Mouse (Mus musculus) ES-Bruce4 (cell line): ENCODE measurements around the gene Pou2f3.

Experiments
- CTCF ChIP-seq: IDR thresholded peaks from one replicate; pipeline ENCODE4 v1.8.1; 2011; ENCODE audit warnings: low read depth, low read length
- POLR2A ChIP-seq: IDR thresholded peaks from one replicate; pipeline ENCODE4 v1.8.1; 2011; ENCODE audit warnings: low read length; ENCODE audit not compliant: insufficient read depth

DNA sequence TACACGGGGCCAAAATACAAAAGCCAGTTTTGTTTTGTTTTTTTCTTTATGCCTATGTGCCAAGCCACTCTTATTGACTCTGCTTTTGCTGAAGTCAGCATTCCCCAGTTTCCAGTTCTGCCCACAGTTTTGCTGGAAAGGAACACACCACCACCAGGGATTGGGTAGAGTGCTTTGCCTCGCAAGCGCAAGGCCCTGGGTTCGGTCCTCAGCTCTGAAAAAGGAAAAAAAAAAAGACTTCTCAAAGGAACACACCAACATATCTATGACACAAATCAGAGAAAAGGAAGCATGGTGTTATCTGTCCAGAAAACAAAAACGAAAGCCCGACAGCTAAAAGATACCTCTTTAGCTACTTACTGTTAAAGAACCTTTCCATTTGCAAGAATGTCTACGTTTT, 101.0 kb downstream of the Pou2f3 start:
- no peak for TF ChIP-seq CTCF
- TF ChIP-seq POLR2A = no peak
